Mouse (Mus musculus) neural tube, embryonic 13.5 days (tissue): ENCODE measurements around the gene Slc41a1. TPM values are rescaled to one million over a fixed set of nuclear protein-coding genes. Genes with fewer than 3 reads are reported as not detected.

ENCODE experiments used
- ATAC-seq: fragments of 200-750 bp; cut with Nextera tagmentation; 2 replicates; pipeline ENCODE4 v1.8.0; 2017; ENCODE audit warnings: low read depth, mild to moderate bottlenecking, moderate TSS enrichment, moderate library complexity
- H3K27ac ChIP-seq: fragments of 300-500 bp; sonication (generic); replicated peaks from 2 replicates; pipeline ENCODE4 v1.5.1; 2015; ENCODE audit warnings: moderate library complexity, mild to moderate bottlenecking, inconsistent platforms
- H3K27me3 ChIP-seq: fragments of 300-500 bp; sonication (generic); 2 replicates; pipeline ENCODE4 v1.6.1; 2015; ENCODE audit warnings: mild to moderate bottlenecking, inconsistent platforms
- H3K36me3 ChIP-seq: fragments of 300-500 bp; sonication (generic); 2 replicates; pipeline ENCODE4 v1.6.1; 2015; ENCODE audit warnings: mild to moderate bottlenecking, inconsistent platforms
- H3K4me1 ChIP-seq: fragments of 300-500 bp; sonication (generic); replicated peaks from 2 replicates; pipeline ENCODE4 v1.6.1; 2015; ENCODE audit warnings: inconsistent platforms
- H3K4me2 ChIP-seq: fragments of 300-500 bp; sonication (generic); 2 replicates; pipeline ENCODE4 v1.6.1; 2015; ENCODE audit warnings: inconsistent platforms, mild to moderate bottlenecking, moderate library complexity
- H3K4me3 ChIP-seq: fragments of 300-500 bp; sonication (generic); 2 replicates; pipeline ENCODE4 v1.5.1; 2015; ENCODE audit warnings: mild to moderate bottlenecking, inconsistent platforms
- H3K9ac ChIP-seq: fragments of 300-500 bp; sonication (generic); 2 replicates; pipeline ENCODE4 v1.6.1; 2015; ENCODE audit warnings: moderate library complexity, mild to moderate bottlenecking, inconsistent platforms
- H3K9me3 ChIP-seq: fragments of 300-500 bp; sonication (generic); 2 replicates; pipeline ENCODE4 v1.6.1; 2016; ENCODE audit warnings: inconsistent platforms
- WGBS: fragments of 180-500 bp; shearing (Covaris S2); methylation state at CpG from one replicate; pipeline ENCODE4 v1.1.7; 2015; 5-methylcytosine and 5-hydroxymethylcytosine counted together
- polyA plus RNA-seq: library from polyadenylated mRNA; unstranded; fragments of >200 nt; fragmentation: Nextera tagmentation; extraction: Ambion mirVana; gene quantifications from 2 replicates; pipeline ENCODE4 v1.2.1, GENCODE M21; 2015

Gene Slc41a1
- polyA plus RNA-seq, 1 experiment from 2014 or later: 13.9 TPM

DNA sequence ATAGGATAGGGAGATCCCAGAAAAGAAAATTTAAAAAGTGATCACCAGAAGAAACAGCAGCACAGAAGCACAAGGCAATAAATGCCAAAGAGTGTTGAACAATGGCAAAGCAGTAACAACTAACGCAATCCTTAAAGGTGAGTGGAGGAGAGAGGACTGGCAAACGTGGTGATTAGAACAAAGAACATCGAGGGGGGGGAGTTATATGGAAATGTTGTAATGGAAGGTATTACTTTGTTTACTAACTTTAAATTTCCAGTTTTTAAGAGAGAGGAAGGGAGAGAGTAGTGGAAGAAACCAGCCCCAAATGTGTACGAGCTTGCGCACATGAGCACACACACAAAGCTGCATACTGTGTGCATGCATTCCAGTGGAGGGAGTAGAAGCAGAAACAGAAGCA is 38.3 kb downstream of the Slc41a1 start:
- no peak for ATAC-seq
- no peak overlapping the region for H3K27ac ChIP-seq
- 73% methylated on average over 5 of the region's 5 CpGs for WGBS
- H3K27me3 ChIP-seq: peaks cover 15% of the 10 kb centered on the region
- no peaks in the 10 kb centered on the region for H3K36me3 ChIP-seq
- H3K4me3 ChIP-seq: no peak overlapping the region
- H3K4me2 ChIP-seq: no peak overlapping the region
- no peaks in the 10 kb centered on the region for H3K9me3 ChIP-seq
- no peak overlapping the region for H3K9ac ChIP-seq
- peaks cover 9% of the 10 kb centered on the region; the same call in 1 of the 2 replicates for H3K4me1 ChIP-seq

DNA sequence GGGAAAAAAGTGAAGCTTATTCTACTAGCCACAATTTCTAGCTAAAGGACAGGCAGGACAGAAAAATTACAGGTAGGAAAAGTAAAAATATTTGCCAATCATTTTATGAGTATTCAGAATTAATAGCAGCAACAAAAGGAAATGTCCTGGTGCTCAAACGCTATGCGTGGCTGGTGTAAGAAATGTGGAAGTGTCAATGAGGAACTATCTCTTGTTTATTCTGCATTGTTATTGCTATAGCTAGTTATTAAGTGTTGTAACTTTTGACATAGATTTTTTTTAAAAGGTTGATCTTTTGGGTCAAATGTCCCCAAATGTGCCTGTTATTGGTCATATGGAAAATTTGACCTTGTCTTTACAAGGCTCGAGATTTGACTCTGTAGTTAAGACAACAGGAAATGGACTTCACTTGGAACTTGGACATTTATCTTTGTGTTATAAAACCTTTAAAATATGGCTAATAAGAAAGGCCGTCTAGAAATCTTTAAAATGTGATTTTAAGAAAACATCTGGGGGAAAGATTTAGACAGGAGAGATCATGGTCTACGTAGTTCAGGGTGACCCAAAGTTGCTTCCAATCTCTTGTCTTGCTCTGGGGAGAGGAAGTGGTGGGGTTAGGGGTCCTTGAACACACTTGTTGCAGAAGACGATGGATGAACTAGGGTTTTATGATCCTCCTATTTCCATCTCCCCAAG is 39.2 kb downstream of the Slc41a1 start:
- peak; percentile 37; the same call in 1 of the 2 replicates for ATAC-seq
- Histone ChIP-seq H3K4me1 (peaks cover 9% of the 10 kb centered on the region; the same call in 1 of the 2 replicates), H3K9ac (no peak overlapping the region), H3K27me3 (peaks cover 15% of the 10 kb centered on the region), H3K27ac (no peak overlapping the region), H3K4me2 (peak overlapping the region; percentile 80; the same call in 1 of the 2 replicates), H3K9me3 (no peaks in the 10 kb centered on the region), H3K4me3 (no peak overlapping the region), H3K36me3 (no peaks in the 10 kb centered on the region)
- 79% methylated on average over 6 of the region's 6 CpGs for WGBS

- peak; percentile 98 for ATAC-seq
- Histone ChIP-seq H3K4me3 (peak within 1 kb of the TSS; percentile 59), H3K4me2 (peak within 1 kb of the TSS; percentile 80), H3K4me1 (peaks cover 9% of the 10 kb centered on the region; the same call in 1 of the 2 replicates), H3K27me3 (peaks cover 15% of the 10 kb centered on the region), H3K9me3 (no peaks in the 10 kb centered on the region), H3K36me3 (no peaks in the 10 kb centered on the region), H3K27ac (no peak within 1 kb of the TSS), H3K9ac (peak within 1 kb of the TSS; percentile 68)
- WGBS: under 1% methylated on average over 46 of the region's 46 CpGs
Measured at GRCm38 (mm10) chr1:131867093-131867945, 40.0 kb downstream of the Slc41a1 start, which contains the start of gene Rab29. TSS of gene Rab29 (plus strand) at chr1:131867224.

- H3K36me3 ChIP-seq: no peaks in the 10 kb centered on the region
- peak overlapping the region; percentile 68 for H3K9ac ChIP-seq
- H3K27ac ChIP-seq: no peak overlapping the region
- ATAC-seq: no peak
- H3K4me2 ChIP-seq: peak overlapping the region; percentile 80
- peaks cover 9% of the 10 kb centered on the region; the same call in 1 of the 2 replicates for H3K4me1 ChIP-seq
- H3K9me3 ChIP-seq: no peaks in the 10 kb centered on the region
- WGBS: 33% methylated on average over 10 of the region's 10 CpGs
- H3K27me3 ChIP-seq: peaks cover 15% of the 10 kb centered on the region
- H3K4me3 ChIP-seq: peak overlapping the region; percentile 59
Measured at GRCm38 (mm10) chr1:131867946-131868290, 40.6 kb downstream of the Slc41a1 start.

DNA sequence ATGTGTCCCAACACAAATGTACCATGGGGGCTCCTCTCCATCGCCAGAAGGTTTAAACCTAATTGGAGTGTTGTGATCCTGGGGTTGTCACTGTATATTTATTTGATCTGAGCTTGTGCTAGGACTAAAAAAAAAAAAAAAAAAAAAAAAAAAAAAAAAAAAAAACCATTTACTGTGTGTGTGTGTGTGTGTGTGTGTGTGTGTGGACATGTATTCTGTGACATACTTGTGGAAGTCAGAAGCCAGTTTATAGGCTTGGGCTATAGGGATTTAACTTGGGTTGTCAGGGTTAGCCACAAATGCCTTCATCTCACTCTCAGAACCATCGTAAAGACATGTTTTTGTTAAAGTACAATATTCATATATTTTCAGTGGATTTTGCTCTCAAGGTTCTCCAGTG is 42.3 kb downstream of the Slc41a1 start:
- peaks cover 9% of the 10 kb centered on the region; the same call in 1 of the 2 replicates for H3K4me1 ChIP-seq
- no peak overlapping the region for H3K9ac ChIP-seq
- H3K4me3 ChIP-seq: no peak overlapping the region
- WGBS: 89% methylated on average over 2 of the region's 2 CpGs
- H3K4me2 ChIP-seq: no peak overlapping the region
- H3K9me3 ChIP-seq: no peaks in the 10 kb centered on the region
- H3K27me3 ChIP-seq: peaks cover 15% of the 10 kb centered on the region
- no peak for ATAC-seq
- no peak overlapping the region for H3K27ac ChIP-seq
- H3K36me3 ChIP-seq: no peaks in the 10 kb centered on the region

GRCm38 (mm10) chr1:131872856-131873255 is 45.6 kb downstream of the Slc41a1 start:
- Histone ChIP-seq H3K4me2 (no peak overlapping the region), H3K27ac (no peak overlapping the region), H3K9me3 (no peaks in the 10 kb centered on the region), H3K9ac (no peak overlapping the region), H3K36me3 (no peaks in the 10 kb centered on the region), H3K27me3 (peaks cover 9% of the 10 kb centered on the region), H3K4me1 (peaks cover 3% of the 10 kb centered on the region; the same call in 1 of the 2 replicates), H3K4me3 (no peak overlapping the region)
- no peak for ATAC-seq
- WGBS: 65% methylated on average over 1 of the region's 1 CpGs

- H3K27me3 ChIP-seq: no peaks in the 10 kb centered on the region
- no peak overlapping the region for H3K4me2 ChIP-seq
- no peak overlapping the region for H3K27ac ChIP-seq
- no peak overlapping the region for H3K4me3 ChIP-seq
- no peak overlapping the region for H3K9ac ChIP-seq
- no peaks in the 10 kb centered on the region for H3K9me3 ChIP-seq
- no peaks in the 10 kb centered on the region for H3K4me1 ChIP-seq
- no peak for ATAC-seq
- 75% methylated on average over 2 of the region's 2 CpGs for WGBS
- no peaks in the 10 kb centered on the region for H3K36me3 ChIP-seq
Measured at GRCm38 (mm10) chr1:131879816-131880215, 52.5 kb downstream of the Slc41a1 start.

GRCm38 (mm10) chr1:131882787-131883186 is 55.5 kb downstream of the Slc41a1 start:
- 59% methylated on average over 2 of the region's 2 CpGs for WGBS
- Histone ChIP-seq H3K36me3 (no peaks in the 10 kb centered on the region), H3K4me2 (no peak overlapping the region), H3K4me1 (no peaks in the 10 kb centered on the region), H3K4me3 (no peak overlapping the region), H3K27me3 (no peaks in the 10 kb centered on the region), H3K27ac (no peak overlapping the region), H3K9ac (no peak overlapping the region), H3K9me3 (no peaks in the 10 kb centered on the region)
- ATAC-seq: no peak

- H3K36me3 ChIP-seq: no peaks in the 10 kb centered on the region
- no peaks in the 10 kb centered on the region for H3K9me3 ChIP-seq
- H3K27ac ChIP-seq: no peak overlapping the region
- H3K9ac ChIP-seq: no peak overlapping the region
- no peak overlapping the region for H3K4me3 ChIP-seq
- no peak for ATAC-seq
- no peaks in the 10 kb centered on the region for H3K4me1 ChIP-seq
- 74% methylated on average over 2 of the region's 2 CpGs for WGBS
- H3K4me2 ChIP-seq: no peak overlapping the region
- H3K27me3 ChIP-seq: no peaks in the 10 kb centered on the region
Measured at GRCm38 (mm10) chr1:131886173-131886572, 58.9 kb downstream of the Slc41a1 start.

DNA sequence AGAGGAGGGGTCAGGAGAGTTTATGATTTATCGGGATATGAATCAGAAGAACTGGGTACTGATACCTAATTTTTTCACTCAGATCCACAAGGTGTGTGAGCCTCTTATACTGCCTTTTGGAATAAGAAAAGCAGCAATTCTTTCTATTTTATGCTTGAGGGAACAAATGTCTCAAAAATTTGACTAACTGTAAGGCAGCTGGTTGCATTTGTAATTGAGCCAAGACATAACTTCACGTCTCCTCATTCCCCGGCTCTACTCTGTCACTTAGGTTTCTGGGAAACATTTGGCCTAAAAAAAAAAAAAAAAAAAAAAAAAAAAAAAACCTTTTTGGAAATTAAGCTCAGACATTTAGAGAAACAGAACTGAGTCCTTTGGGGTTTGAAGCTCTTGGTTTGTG is 59.3 kb downstream of the Slc41a1 start:
- no peak overlapping the region for H3K4me2 ChIP-seq
- H3K9ac ChIP-seq: no peak overlapping the region
- no peak overlapping the region for H3K27ac ChIP-seq
- H3K27me3 ChIP-seq: no peaks in the 10 kb centered on the region
- no peaks in the 10 kb centered on the region for H3K36me3 ChIP-seq
- no peak for ATAC-seq
- H3K9me3 ChIP-seq: no peaks in the 10 kb centered on the region
- H3K4me1 ChIP-seq: no peaks in the 10 kb centered on the region
- WGBS: 79% methylated on average over 3 of the region's 3 CpGs
- H3K4me3 ChIP-seq: no peak overlapping the region

DNA sequence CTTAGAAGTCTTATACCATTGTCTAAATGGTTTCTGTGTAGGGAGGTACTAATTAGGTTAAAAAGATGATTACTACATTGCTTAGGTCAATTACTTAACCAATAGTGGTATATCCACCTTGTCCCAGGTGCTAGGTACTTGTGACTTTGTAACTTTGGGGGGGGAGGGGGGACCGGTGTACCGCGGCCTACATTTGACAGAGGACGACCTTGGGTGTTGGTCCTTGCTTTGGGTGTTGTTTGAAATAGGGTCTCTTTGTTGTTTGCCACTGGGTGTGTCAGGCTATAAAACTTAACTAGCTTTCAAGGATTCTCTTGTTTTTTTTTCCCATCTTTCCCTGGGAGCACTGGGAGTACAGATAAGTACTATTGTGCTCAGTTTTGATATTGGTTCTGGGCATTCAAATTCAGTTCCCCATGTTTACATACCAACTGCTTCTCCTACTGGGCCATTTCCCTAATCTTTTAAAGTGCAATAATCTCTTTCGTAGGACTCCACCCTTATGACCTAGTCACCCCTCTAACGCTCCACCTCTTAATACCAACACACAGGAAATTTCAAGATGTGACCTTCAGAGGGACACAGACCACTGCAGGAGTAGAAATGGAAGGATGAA is 62.9 kb downstream of the Slc41a1 start:
- 57% methylated on average over 6 of the region's 6 CpGs for WGBS
- Histone ChIP-seq H3K4me2 (no peak overlapping the region), H3K27me3 (no peaks in the 10 kb centered on the region), H3K36me3 (no peaks in the 10 kb centered on the region), H3K27ac (no peak overlapping the region), H3K9me3 (no peaks in the 10 kb centered on the region), H3K4me3 (no peak overlapping the region), H3K4me1 (no peaks in the 10 kb centered on the region), H3K9ac (no peak overlapping the region)
- ATAC-seq: no peak

- WGBS: 72% methylated on average over 4 of the region's 4 CpGs
- no peak for ATAC-seq
Measured at GRCm38 (mm10) chr1:131891436-131891835, 64.1 kb downstream of the Slc41a1 start.

More at GRCm38 (mm10) chr1:131891436-131891835, 64.1 kb downstream of the Slc41a1 start:
- H3K4me1 ChIP-seq: no peaks in the 10 kb centered on the region
- H3K36me3 ChIP-seq: no peaks in the 10 kb centered on the region
- no peak overlapping the region for H3K4me3 ChIP-seq
- no peak overlapping the region for H3K9ac ChIP-seq
- H3K9me3 ChIP-seq: no peaks in the 10 kb centered on the region
- H3K27ac ChIP-seq: no peak overlapping the region
- H3K27me3 ChIP-seq: no peaks in the 10 kb centered on the region
- no peak overlapping the region for H3K4me2 ChIP-seq
